Mouse (Mus musculus) forebrain, postnatal 0 days (tissue): ENCODE data around the gene Elavl4. TPM values are rescaled to one million over a fixed set of nuclear protein-coding genes. Genes with fewer than 3 reads are reported as not detected.

Experiments
- ATAC-seq: fragments of 200-750 bp; cut with Nextera tagmentation; 2 replicates; pipeline ENCODE4 v1.8.0; 2017; ENCODE audit warnings: mild to moderate bottlenecking, moderate library complexity
- DNase-seq: peaks from one replicate; pipeline ENCODE4 v3.0.0-alpha.2; 2015
- H3K27ac ChIP-seq: fragments of 300-500 bp; sonication (generic); 2 replicates; pipeline ENCODE4 v1.5.1; 2014; ENCODE audit warnings: low read depth, mild to moderate bottlenecking, antibody characterized with exemption, low read length, moderate library complexity, mixed read lengths
- H3K27me3 ChIP-seq: fragments of 300-500 bp; sonication (generic); 2 replicates; pipeline ENCODE4 v1.6.1; 2014; ENCODE audit warnings: mild to moderate bottlenecking, low read length, mixed read lengths; ENCODE audit not compliant: insufficient read depth
- H3K36me3 ChIP-seq: fragments of 300-500 bp; sonication (generic); 2 replicates; pipeline ENCODE4 v1.6.1; 2014; ENCODE audit warnings: mild to moderate bottlenecking, moderate library complexity; ENCODE audit not compliant: insufficient read depth
- H3K4me1 ChIP-seq: fragments of 300-500 bp; sonication (generic); 2 replicates; pipeline ENCODE4 v1.6.1; 2014; ENCODE audit warnings: antibody characterized with exemption; ENCODE audit not compliant: insufficient read depth
- H3K4me2 ChIP-seq: fragments of 300-500 bp; sonication (generic); 2 replicates; pipeline ENCODE4 v1.6.1; 2014; ENCODE audit warnings: low read depth, mild to moderate bottlenecking, moderate library complexity
- H3K4me3 ChIP-seq: fragments of 300-500 bp; sonication (generic); 2 replicates; pipeline ENCODE4 v1.5.1; 2014; ENCODE audit warnings: low read depth, low read length, mixed read lengths
- H3K9ac ChIP-seq: fragments of 300-500 bp; sonication (generic); 2 replicates; pipeline ENCODE4 v1.6.1; 2014; ENCODE audit warnings: mild to moderate bottlenecking
- H3K9me3 ChIP-seq: fragments of 300-500 bp; sonication (generic); 2 replicates; pipeline ENCODE4 v1.6.1; 2016; ENCODE audit warnings: low read length
- CTCF ChIP-seq: sonication (generic); IDR thresholded peaks from 2 replicates; pipeline ENCODE4 v1.5.1; 2016; ENCODE audit warnings: antibody characterized with exemption, control low read depth, low read depth
- WGBS: fragments of 180-500 bp; shearing (Covaris S2); extraction: QIAGEN DNeasy Blood & Tissue Kit; methylation state at CpG from one replicate; pipeline ENCODE4 v1.1.7; 2014; 5-methylcytosine and 5-hydroxymethylcytosine counted together
- polyA plus RNA-seq: library from polyadenylated mRNA; unstranded; fragments of >200 nt; fragmentation: Nextera tagmentation; extraction: Ambion mirVana; gene quantifications from 2 replicates; pipeline ENCODE4 v1.2.1, GENCODE M21; 2015
- total RNA-seq: library from RNA; depleted of rRNA; stranded (reverse); fragments of >200 nt; gene quantifications from 2 replicates; pipeline ENCODE4 v1.2.3, GENCODE M21; 2014

Gene Elavl4
- total and polyA plus RNA-seq, 2 experiments from 2014 or later, result 108 to 200 TPM

DNA sequence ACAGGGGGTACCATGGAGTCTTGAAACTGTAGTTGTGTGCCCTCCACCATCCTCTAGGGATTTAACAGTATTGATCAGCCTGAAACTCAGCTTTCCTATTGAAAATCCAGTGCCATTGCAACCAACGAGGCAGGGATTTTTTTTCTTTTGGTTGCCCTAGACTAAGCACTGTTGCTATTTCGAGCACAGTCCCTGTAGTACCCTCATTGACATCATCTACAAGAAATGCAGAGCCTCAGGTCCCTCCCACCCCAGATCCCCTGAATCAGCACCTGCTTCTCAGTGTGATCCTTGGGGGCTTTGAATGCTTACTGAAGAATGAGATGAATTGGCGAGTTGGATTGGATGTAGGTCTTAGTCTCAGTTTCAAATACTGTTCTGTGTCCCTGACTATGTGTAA is 119.4 kb downstream of the Elavl4 start:
- Histone ChIP-seq H3K4me3 (no peak overlapping the region), H3K36me3 (0 out of 2 replicates have a peak, but pooled peaks cover 4% of the 10 kb centered on the region), H3K27me3 (no peaks in the 10 kb centered on the region), H3K9me3 (no peaks in the 10 kb centered on the region), H3K4me2 (no peak overlapping the region), H3K9ac (no peak overlapping the region), H3K27ac (no peak overlapping the region), H3K4me1 (no peaks in the 10 kb centered on the region)
- no peak for TF ChIP-seq CTCF
- no peak for DNase-seq
- 38% methylated on average over 3 of the region's 3 CpGs for WGBS
- no peak for ATAC-seq

DNA sequence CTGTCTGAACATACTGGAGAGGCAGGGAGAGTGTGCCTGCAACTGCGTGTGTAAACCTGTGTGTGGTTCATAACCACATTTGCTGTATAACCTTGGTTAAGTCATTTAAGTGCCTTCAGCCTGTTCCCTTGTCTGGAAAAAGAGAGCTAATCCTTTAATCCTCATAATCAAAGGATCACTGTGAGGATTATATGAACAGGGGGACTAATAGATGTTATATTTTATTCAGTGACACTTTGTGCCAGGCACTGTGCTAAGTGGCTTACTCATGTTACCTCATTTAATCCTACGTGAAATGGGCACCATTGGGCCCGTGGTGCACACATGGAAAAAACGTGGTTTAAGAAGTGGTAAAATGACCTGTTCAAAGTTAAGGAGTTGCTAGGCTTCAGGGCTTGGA is 119.9 kb downstream of the Elavl4 start:
- Histone ChIP-seq H3K4me1 (no peaks in the 10 kb centered on the region), H3K9me3 (no peaks in the 10 kb centered on the region), H3K27me3 (no peaks in the 10 kb centered on the region), H3K36me3 (0 out of 2 replicates have a peak, but pooled peaks cover 4% of the 10 kb centered on the region), H3K4me2 (no peak overlapping the region), H3K27ac (no peak overlapping the region), H3K9ac (no peak overlapping the region), H3K4me3 (no peak overlapping the region)
- DNase-seq, result no peak
- no peak for ATAC-seq
- no peak for TF ChIP-seq CTCF
- WGBS, result 55% methylated on average over 4 of the region's 4 CpGs

DNA sequence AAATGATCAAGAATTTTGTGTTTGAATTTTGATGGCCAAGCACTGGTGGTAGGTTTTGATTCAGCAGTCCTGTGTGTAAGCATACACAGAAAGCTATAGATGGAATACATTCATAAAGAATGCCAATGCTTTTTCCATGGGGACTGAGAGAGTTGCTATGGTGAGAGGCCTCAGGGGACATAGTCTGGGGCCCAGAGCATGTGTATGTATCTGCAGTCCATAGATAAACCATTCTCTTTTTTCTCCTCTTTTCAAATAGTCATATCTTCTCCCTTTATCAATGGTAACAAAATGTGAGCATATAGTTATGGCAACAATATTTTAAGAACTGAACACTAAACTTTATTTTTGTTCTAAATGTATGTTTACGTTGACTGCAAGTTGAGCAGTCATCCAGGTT is 122.1 kb downstream of the Elavl4 start:
- H3K9ac ChIP-seq, result no peak overlapping the region
- 98% methylated on average over 1 of the region's 1 CpGs for WGBS
- TF ChIP-seq CTCF, result no peak
- no peak overlapping the region for H3K4me2 ChIP-seq
- H3K9me3 ChIP-seq, result no peaks in the 10 kb centered on the region
- H3K27ac ChIP-seq, result no peak overlapping the region
- DNase-seq (no peak), ATAC-seq (no peak)
- no peak overlapping the region for H3K4me3 ChIP-seq
- H3K27me3 ChIP-seq, result no peaks in the 10 kb centered on the region
- 0 out of 2 replicates have a peak, but pooled peaks cover 8% of the 10 kb centered on the region for H3K36me3 ChIP-seq
- H3K4me1 ChIP-seq, result no peaks in the 10 kb centered on the region

DNA sequence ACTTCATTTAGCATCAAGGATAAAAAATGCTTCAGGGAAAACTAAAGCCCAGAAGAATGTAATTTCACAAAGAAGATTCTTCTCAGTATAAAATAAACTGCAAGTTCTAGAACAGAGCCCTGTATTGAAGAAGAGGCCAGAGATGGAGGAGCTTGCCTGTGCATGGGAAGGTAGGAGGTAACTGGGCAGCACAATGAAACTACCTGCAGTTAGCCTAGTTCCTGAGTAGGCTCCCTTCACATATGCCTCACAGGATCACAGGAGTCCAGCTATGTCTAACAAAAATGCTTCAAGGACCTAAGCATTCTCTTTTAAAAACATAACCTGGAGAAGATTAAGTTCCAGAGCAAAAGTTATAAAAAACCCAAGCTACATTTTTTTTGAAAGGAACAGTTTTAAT is 122.5 kb downstream of the Elavl4 start:
- DNase-seq, result no peak
- Histone ChIP-seq H3K4me2 (no peak overlapping the region), H3K36me3 (0 out of 2 replicates have a peak, but pooled peaks cover 8% of the 10 kb centered on the region), H3K4me3 (no peak overlapping the region), H3K9ac (no peak overlapping the region), H3K27me3 (no peaks in the 10 kb centered on the region), H3K4me1 (no peaks in the 10 kb centered on the region), H3K9me3 (no peaks in the 10 kb centered on the region), H3K27ac (no peak overlapping the region)
- ATAC-seq, result no peak
- TF ChIP-seq CTCF, result no peak

DNA sequence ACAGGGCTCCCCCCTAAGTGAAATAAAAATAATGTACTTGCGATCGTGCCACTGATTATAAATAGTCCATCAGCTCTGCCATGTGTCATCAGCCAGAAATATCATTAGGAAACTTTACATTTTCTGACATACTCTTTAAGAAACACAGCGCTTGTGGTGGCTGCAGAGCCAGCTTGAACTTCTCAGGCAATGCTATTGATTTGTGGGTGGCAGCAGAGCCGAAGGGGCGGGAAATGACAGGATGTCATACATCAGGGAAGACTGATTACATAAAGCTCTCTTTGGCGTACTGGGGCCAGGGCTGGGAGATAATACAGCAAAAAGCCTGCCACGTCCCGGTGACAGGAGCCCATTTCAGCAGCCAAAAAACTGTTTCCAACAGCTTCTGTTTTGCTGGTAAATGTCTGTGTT is 124.1 kb downstream of the Elavl4 start:
- no peak for TF ChIP-seq CTCF
- H3K27me3 ChIP-seq, result no peaks in the 10 kb centered on the region
- WGBS, result 64% methylated on average over 8 of the region's 8 CpGs

DNA sequence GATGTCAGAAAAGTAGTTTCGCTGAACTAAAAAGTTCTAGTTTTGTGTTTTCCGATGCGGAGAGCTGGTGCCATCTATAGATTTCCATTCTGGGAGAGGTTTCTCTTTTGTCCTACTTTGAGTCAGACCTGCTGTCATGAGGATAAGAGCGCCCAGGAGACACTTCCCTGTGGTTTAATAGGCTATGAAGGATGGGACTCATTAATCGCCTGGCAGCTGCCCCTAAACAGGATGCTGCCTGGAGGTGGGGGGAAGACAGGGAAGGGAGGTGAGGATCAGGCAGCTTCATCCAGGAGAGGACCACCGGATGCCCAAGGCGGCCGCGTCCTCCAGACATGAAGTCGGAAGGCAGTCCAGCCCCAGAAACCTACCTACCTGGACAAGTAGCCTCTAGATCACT is 126.2 kb downstream of the Elavl4 start:
- no peaks in the 10 kb centered on the region for H3K9me3 ChIP-seq
- H3K4me2 ChIP-seq, result no peak overlapping the region
- no peak overlapping the region for H3K27ac ChIP-seq
- ATAC-seq (no peak), DNase-seq (no peak)
- H3K4me3 ChIP-seq, result no peak overlapping the region
- H3K36me3 ChIP-seq, result peaks cover 3% of the 10 kb centered on the region; the same call in 1 of the 2 replicates
- H3K9ac ChIP-seq, result no peak overlapping the region
- 83% methylated on average over 10 of the region's 10 CpGs for WGBS
- no peaks in the 10 kb centered on the region for H3K27me3 ChIP-seq
- no peak for TF ChIP-seq CTCF
- no peaks in the 10 kb centered on the region for H3K4me1 ChIP-seq

More for the DNA sequence above, 124.1 kb downstream of the Elavl4 start:
- Histone ChIP-seq H3K4me1 (no peaks in the 10 kb centered on the region), H3K9me3 (no peaks in the 10 kb centered on the region), H3K4me3 (no peak overlapping the region), H3K9ac (no peak overlapping the region), H3K4me2 (no peak overlapping the region), H3K27ac (no peak overlapping the region), H3K36me3 (peaks cover 3% of the 10 kb centered on the region; the same call in 1 of the 2 replicates)
- ATAC-seq (peak; percentile 61; the same call in 1 of the 2 replicates), DNase-seq (no peak)

DNA sequence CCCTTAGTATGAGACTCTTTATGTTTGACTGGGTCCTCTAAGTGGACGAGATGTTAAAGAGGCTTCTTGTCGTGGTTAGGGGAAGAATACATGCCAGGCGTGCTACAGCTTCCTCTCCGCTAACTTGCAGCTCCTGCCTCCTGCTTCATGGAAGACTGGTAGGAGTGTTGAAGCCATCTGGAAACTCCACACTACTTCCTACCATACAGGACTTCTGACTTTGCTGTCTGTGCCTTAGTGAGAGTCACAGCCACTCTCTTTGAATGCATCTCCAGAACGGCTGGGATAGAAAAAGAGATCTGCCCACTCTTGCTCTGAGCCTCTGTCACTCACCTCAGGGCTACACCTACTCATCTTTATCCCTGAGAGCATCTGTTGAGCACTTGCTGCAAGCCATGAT is 132.9 kb downstream of the Elavl4 start:
- peaks cover 5% of the 10 kb centered on the region; the same call in 1 of the 2 replicates for H3K4me1 ChIP-seq
- H3K4me3 ChIP-seq, result no peak overlapping the region
- ATAC-seq (no peak), DNase-seq (no peak)
- no peak for TF ChIP-seq CTCF
- WGBS, result 90% methylated on average over 5 of the region's 5 CpGs
- H3K9me3 ChIP-seq, result no peaks in the 10 kb centered on the region
- no peaks in the 10 kb centered on the region for H3K27me3 ChIP-seq
- no peak overlapping the region for H3K27ac ChIP-seq
- H3K4me2 ChIP-seq, result no peak overlapping the region
- H3K36me3 ChIP-seq, result no peaks in the 10 kb centered on the region; the same call in none of the 2 replicates
- H3K9ac ChIP-seq, result no peak overlapping the region
